Mouse (Mus musculus): Measurements from ENCODE around the gene Rpl32.

- no peak for TF ChIP-seq MYOG (IDR thresholded peaks at IDR 0.05; ENCODE audit: control insufficient read depth in 1 of 3, insufficient read depth in 1 of 3, insufficient read length in 2 of 3, low read depth in 2 of 3)
- TF ChIP-seq MAX (IDR thresholded peaks at IDR 0.05; ENCODE audit: low read depth): no peak
Observed at GRCm38 (mm10) chr6:115768207-115768606, 40.3 kb downstream of the Rpl32 start.

Data from myocyte (in vitro differentiated cells).